Mouse (Mus musculus): ENCODE results near the gene Fanca. TPM values are rescaled to one million over a fixed set of nuclear protein-coding genes. Genes with fewer than 3 reads are reported as not detected.

Gene Fanca
- polyA plus RNA-seq, 2 experiments, result 17.3 to 22.8 TPM

- TF ChIP-seq CTCF (IDR thresholded peaks at IDR 0.05; ENCODE audit: low read depth), result no peak
- no peak for TF ChIP-seq EP300 (IDR thresholded peaks at IDR 0.05; ENCODE audit: low read depth)
- no peak overlapping the region for H3K4me2 ChIP-seq (ENCODE audit: low read depth)
- no peaks in the 10 kb centered on the region; the same call in 1 of the 2 replicates for H3K27me3 ChIP-seq (ENCODE audit: control insufficient read depth, insufficient read depth, low read length)
- H3K27ac ChIP-seq, result no peak overlapping the region
- H3K9ac ChIP-seq (replicated peaks), result no peak overlapping the region
- H3K9me3 ChIP-seq (ENCODE audit: control insufficient read depth, low read length), result no peaks in the 10 kb centered on the region
- no peak for ATAC-seq (ENCODE audit: insufficient read depth)
- 64% methylated on average over 4 of the region's 4 CpGs for WGBS (ENCODE audit: insufficient replicate concordance)
- no peak for DNase-seq (ENCODE audit: low read depth in 3 of 3, low spot score in 3 of 3)
- H3K36me3 ChIP-seq (replicated peaks; ENCODE audit: control insufficient read depth, insufficient read depth, low read depth), result no peaks in the 10 kb centered on the region
- no peak overlapping the region for H3K4me3 ChIP-seq (ENCODE audit: insufficient read depth in 1 of 2, low read depth in 2 of 2, low read length in 2 of 2)
- peaks cover 2 to 15% of the 10 kb centered on the region in 2 experiments; a peak in 3 of 4 replicates for H3K4me1 ChIP-seq (replicated peaks; ENCODE audit: control insufficient read depth in 2 of 2, insufficient read depth in 2 of 2, low read length in 1 of 2)
Measured at GRCm38 (mm10) chr8:123349073-123349472, 30.7 kb upstream of the Fanca start.

GRCm38 (mm10) chr8:123348237-123348843 lies 30.0 kb upstream of the Fanca start:
- ATAC-seq (ENCODE audit: insufficient read depth) (no peak), DNase-seq (ENCODE audit: low read depth in 3 of 3, low spot score in 3 of 3) (no peak)
- H3K27me3 ChIP-seq (ENCODE audit: control insufficient read depth, insufficient read depth, low read length), result no peaks in the 10 kb centered on the region
- H3K9ac ChIP-seq (replicated peaks), result no peak overlapping the region
- no peak overlapping the region for H3K4me3 ChIP-seq (ENCODE audit: insufficient read depth in 1 of 2, low read depth in 2 of 2, low read length in 2 of 2)
- peaks cover 2 to 17% of the 10 kb centered on the region in 2 experiments; a peak in 3 of 4 replicates for H3K4me1 ChIP-seq (replicated peaks; ENCODE audit: control insufficient read depth in 2 of 2, insufficient read depth in 2 of 2, low read length in 1 of 2)
- H3K36me3 ChIP-seq (replicated peaks; ENCODE audit: control insufficient read depth, insufficient read depth, low read depth), result no peaks in the 10 kb centered on the region
- H3K4me2 ChIP-seq (ENCODE audit: low read depth), result no peak overlapping the region
- H3K27ac ChIP-seq, result no peak overlapping the region
- TF ChIP-seq EP300 (IDR thresholded peaks at IDR 0.05; ENCODE audit: low read depth), result no peak
- no peak for TF ChIP-seq CTCF (IDR thresholded peaks at IDR 0.05; ENCODE audit: low read depth)
- no peaks in the 10 kb centered on the region for H3K9me3 ChIP-seq (ENCODE audit: control insufficient read depth, low read length)
- 54% methylated on average over 9 of the region's 9 CpGs for WGBS (ENCODE audit: insufficient replicate concordance)

- H3K4me1 ChIP-seq (replicated peaks; ENCODE audit: control insufficient read depth in 2 of 2, insufficient read depth in 2 of 2, low read length in 1 of 2), result peaks cover 2 to 20% of the 10 kb centered on the region in 2 experiments; a peak in 3 of 4 replicates
- H3K9me3 ChIP-seq (ENCODE audit: control insufficient read depth, low read length), result no peaks in the 10 kb centered on the region
- no peak for DNase-seq (ENCODE audit: low read depth in 3 of 3, low spot score in 3 of 3)
- no peak overlapping the region for H3K4me3 ChIP-seq (ENCODE audit: insufficient read depth in 1 of 2, low read depth in 2 of 2, low read length in 2 of 2)
- H3K27ac ChIP-seq, result no peak overlapping the region
- no peak overlapping the region for H3K9ac ChIP-seq (replicated peaks)
- peak; percentile 49; the same call in 1 of the 2 replicates for ATAC-seq (ENCODE audit: insufficient read depth)
- WGBS (ENCODE audit: insufficient replicate concordance), result 29% methylated on average over 2 of the region's 2 CpGs
- TF ChIP-seq EP300 (IDR thresholded peaks at IDR 0.05; ENCODE audit: low read depth) (no peak), CTCF (IDR thresholded peaks at IDR 0.05; ENCODE audit: low read depth) (no peak)
- no peaks in the 10 kb centered on the region for H3K36me3 ChIP-seq (replicated peaks; ENCODE audit: control insufficient read depth, insufficient read depth, low read depth)
- no peaks in the 10 kb centered on the region for H3K27me3 ChIP-seq (ENCODE audit: control insufficient read depth, insufficient read depth, low read length)
- H3K4me2 ChIP-seq (ENCODE audit: low read depth), result no peak overlapping the region
Measured at GRCm38 (mm10) chr8:123347293-123347692, 28.9 kb upstream of the Fanca start.

- ATAC-seq (ENCODE audit: insufficient read depth) (no peak), DNase-seq (ENCODE audit: low read depth in 3 of 3, low spot score in 3 of 3) (no peak)
- Histone ChIP-seq H3K4me1 (replicated peaks; ENCODE audit: control insufficient read depth in 2 of 2, insufficient read depth in 2 of 2, low read length in 1 of 2) (peaks cover 2 to 22% of the 10 kb centered on the region in 2 experiments; a peak in 3 of 4 replicates), H3K27me3 (ENCODE audit: control insufficient read depth, insufficient read depth, low read length) (no peaks in the 10 kb centered on the region), H3K9ac (replicated peaks) (no peak overlapping the region), H3K36me3 (replicated peaks; ENCODE audit: control insufficient read depth, insufficient read depth, low read depth) (no peaks in the 10 kb centered on the region), H3K27ac (no peak overlapping the region), H3K4me3 (ENCODE audit: insufficient read depth in 1 of 2, low read depth in 2 of 2, low read length in 2 of 2) (no peak overlapping the region), H3K9me3 (ENCODE audit: control insufficient read depth, low read length) (no peaks in the 10 kb centered on the region), H3K4me2 (ENCODE audit: low read depth) (no peak overlapping the region)
- 76% methylated on average over 6 of the region's 6 CpGs for WGBS (ENCODE audit: insufficient replicate concordance)
- TF ChIP-seq EP300 (IDR thresholded peaks at IDR 0.05; ENCODE audit: low read depth), result no peak
- TF ChIP-seq CTCF (IDR thresholded peaks at IDR 0.05; ENCODE audit: low read depth), result no peak
Measured at GRCm38 (mm10) chr8:123345856-123346255, 27.5 kb upstream of the Fanca start.

GRCm38 (mm10) chr8:123345135-123345534 lies 26.8 kb upstream of the Fanca start:
- Histone ChIP-seq H3K4me2 (ENCODE audit: low read depth) (no peak overlapping the region), H3K4me1 (replicated peaks; ENCODE audit: control insufficient read depth in 2 of 2, insufficient read depth in 2 of 2, low read length in 1 of 2) (peaks cover 2 to 22% of the 10 kb centered on the region in 2 experiments; a peak in 3 of 4 replicates), H3K27ac (no peak overlapping the region), H3K9ac (replicated peaks) (no peak overlapping the region), H3K4me3 (ENCODE audit: insufficient read depth in 1 of 2, low read depth in 2 of 2, low read length in 2 of 2) (no peak overlapping the region), H3K36me3 (replicated peaks; ENCODE audit: control insufficient read depth, insufficient read depth, low read depth) (no peaks in the 10 kb centered on the region), H3K27me3 (ENCODE audit: control insufficient read depth, insufficient read depth, low read length) (no peaks in the 10 kb centered on the region), H3K9me3 (ENCODE audit: control insufficient read depth, low read length) (no peaks in the 10 kb centered on the region)
- 55% methylated on average over 8 of the region's 8 CpGs for WGBS (ENCODE audit: insufficient replicate concordance)
- no peak for TF ChIP-seq EP300 (IDR thresholded peaks at IDR 0.05; ENCODE audit: low read depth)
- no peak for TF ChIP-seq CTCF (IDR thresholded peaks at IDR 0.05; ENCODE audit: low read depth)
- DNase-seq (ENCODE audit: low read depth in 3 of 3, low spot score in 3 of 3) (no peak), ATAC-seq (ENCODE audit: insufficient read depth) (no peak)

Measured in liver, embryonic 14.5 days (tissue).